Mouse (Mus musculus) brown adipose tissue, adult 24 weeks (tissue): Measurements from ENCODE around the gene Sim1. TPM values are rescaled to one million over a fixed set of nuclear protein-coding genes. Genes with fewer than 3 reads are reported as not detected.

ENCODE experiments used
- H3K27ac ChIP-seq: fragments of 200-500 bp; replicated peaks from 2 replicates; pipeline ENCODE4 v1.5.1; 2012; ENCODE audit warnings: low read depth, mild to moderate bottlenecking, low read length
- H3K4me1 ChIP-seq: fragments of 200-500 bp; 2 replicates; pipeline ENCODE4 v1.6.1; 2012; ENCODE audit warnings: low read length, mixed read lengths; ENCODE audit not compliant: control insufficient read depth, insufficient read depth, insufficient read length
- H3K4me3 ChIP-seq: fragments of 200-500 bp; 2 replicates; pipeline ENCODE4 v1.5.1; 2012; ENCODE audit warnings: low read depth, mild to moderate bottlenecking, low read length, moderate library complexity; ENCODE audit not compliant: insufficient read depth
- polyA plus RNA-seq: library from polyadenylated mRNA; stranded (reverse); fragments of >200 nt; gene quantifications from 2 replicates; pipeline ENCODE4 v1.2.4, GENCODE M21; 2012; ENCODE audit not compliant: missing spikeins, insufficient read depth, insufficient read length

Gene Sim1
- polyA plus RNA-seq, 1 experiment: not detected

DNA sequence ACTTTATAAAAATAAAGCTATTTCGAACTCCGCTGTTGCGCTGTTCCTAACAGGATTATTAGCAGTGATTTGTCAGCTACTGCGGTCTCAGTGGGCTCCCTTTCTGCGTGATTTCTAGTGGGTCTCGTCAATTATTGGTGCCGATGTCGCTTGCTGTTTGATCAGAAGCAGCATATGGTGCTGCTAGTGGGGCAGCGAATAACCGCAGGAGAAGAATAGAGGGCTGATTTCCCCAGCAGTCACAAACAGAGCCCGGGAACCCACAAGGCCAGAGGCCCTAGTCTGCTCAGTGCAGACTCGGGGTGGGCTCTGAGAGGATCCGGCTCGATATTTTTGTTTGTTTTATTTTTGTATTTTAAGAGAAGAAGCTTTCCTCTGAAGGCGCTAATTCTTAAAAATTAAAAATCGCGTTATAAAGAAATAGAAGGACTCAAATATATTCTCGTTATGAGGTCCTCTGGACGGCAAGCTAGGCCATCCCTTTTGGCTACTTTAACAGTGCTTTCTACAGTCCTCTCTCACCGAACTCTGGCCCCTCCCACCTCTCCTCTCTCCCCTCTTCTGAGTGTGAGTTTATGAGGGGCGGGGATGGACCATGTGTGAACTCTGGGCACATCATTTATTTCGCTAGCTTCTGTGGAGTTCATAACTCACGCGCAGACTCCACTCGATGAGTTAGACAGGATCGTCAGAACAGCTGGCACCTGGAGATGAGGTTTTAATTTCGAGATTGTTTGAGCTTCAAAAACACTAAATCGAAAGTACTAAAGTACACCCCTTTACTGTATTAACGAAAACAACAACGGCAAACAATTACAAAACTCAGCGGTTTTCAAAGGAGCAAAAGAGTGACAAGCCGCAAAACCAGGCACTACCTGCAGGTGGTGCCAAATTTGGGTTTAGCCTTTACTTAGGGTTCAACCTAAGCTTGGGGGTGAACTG lies 3.2 kb downstream of the Sim1 start:
- 0 out of 2 replicates have a peak, but pooled peaks cover 3% of the 10 kb centered on the region for H3K4me1 ChIP-seq
- H3K4me3 ChIP-seq: no peak overlapping the region

DNA sequence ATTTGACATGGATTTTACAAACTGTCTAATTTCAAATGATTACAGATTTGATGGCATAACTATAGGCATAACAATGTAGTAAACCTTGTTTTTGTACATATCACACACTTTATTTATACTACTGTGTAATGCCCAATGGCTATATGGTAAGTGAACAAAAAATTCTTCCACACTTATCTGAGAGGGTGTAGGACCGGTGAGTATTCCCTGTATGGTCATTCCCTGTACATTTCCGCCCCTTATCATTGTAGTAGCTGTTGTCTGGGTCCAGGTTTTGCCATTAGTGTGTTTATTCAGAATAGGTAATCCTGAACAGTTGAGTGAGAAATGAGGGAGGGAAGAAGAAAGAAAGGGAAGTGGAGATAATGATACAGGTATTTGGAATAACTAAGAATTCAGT lies 4.1 kb downstream of the Sim1 start:
- H3K27ac ChIP-seq: no peak overlapping the region
- 0 out of 2 replicates have a peak, but pooled peaks cover 3% of the 10 kb centered on the region for H3K4me1 ChIP-seq
- no peak overlapping the region for H3K4me3 ChIP-seq

More for the DNA sequence above, 3.2 kb downstream of the Sim1 start:
- H3K27ac ChIP-seq: no peak overlapping the region

DNA sequence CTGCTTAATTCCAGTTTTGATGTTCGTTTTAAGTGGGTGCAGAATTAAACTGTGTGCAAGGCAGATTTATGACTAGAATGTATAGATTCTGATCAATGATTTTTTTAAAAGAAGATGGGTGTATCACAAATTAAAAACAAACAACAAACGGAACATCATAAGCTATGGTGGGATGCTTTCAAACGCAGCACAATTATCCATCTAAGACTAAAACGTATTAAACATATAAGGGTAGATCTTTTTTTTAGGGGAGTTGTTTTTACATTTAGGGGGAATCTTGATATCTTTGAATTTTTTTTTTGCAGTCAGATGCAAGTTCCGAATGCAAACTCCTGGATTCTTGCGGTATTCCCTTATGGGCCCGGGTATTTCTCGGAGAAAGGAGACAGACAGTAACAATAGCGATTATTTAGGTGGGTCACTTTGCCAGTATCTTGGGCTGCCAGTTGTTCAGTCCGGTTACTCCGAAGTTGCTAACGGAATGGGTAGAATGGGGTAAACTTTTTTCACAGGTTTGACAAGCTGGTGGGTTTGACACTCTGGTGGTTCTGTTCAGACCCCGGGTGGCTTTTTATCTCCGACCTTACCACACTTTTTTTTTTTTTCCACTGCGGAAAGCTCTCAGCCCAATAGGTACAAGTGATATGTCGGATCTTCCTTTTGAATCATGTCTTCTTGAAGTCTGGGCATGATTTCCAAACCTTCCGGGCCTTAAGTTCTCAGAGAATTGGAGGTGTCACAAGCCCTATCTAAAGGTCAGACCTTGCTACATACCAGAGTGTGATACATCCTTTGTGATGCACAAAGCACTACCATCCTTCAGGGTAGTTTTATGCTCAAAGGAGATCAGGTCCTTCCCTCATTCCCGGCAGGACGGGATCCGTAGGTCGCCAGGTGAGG lies 5.5 kb downstream of the Sim1 start:
- no peaks in the 10 kb centered on the region for H3K4me1 ChIP-seq
- H3K27ac ChIP-seq: no peak overlapping the region

DNA sequence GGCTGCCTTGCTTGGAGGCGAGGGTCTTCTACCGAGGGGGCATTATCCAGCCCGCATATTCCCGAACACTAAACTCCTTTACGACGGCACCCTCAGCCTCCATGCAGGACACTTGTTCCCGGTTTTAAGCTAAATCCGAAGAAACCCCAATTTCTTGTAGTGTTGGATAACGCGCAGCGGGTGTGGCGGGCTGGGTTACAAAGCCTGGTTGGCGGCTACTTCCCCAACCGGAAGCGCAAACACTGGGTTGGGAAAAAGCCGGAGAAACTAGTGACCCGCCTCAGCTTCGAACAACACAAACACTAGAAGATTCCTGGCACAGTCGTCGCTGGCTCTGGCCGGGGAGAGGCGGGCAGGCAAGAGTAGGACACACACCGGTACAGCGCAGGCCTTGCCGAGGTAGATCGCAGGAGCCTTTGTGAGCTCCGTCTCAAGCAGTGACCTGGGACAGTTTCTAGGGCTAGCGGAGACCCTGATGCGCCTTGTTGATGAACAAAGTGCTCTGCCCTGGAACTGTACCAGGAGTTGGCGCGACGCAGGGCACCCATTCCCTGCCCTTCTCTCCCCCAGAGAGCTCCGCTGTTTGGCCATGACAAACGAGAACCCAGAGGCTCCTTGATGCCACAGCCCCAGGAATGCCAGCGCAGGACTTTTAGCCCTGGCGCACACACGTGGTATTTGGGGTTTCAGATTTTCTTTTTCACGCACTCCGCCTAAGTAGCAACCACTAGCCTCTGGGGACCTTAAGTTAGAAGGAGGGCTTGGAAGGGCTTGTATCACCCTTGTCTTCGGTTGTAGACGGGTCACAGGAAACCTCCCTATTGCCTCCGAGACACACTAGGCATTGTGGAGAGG lies 6.4 kb downstream of the Sim1 start:
- Histone ChIP-seq H3K27ac (no peak overlapping the region), H3K4me3 (no peak overlapping the region), H3K4me1 (no peaks in the 10 kb centered on the region)

More for the DNA sequence above, 5.5 kb downstream of the Sim1 start:
- H3K4me3 ChIP-seq: no peak overlapping the region

DNA sequence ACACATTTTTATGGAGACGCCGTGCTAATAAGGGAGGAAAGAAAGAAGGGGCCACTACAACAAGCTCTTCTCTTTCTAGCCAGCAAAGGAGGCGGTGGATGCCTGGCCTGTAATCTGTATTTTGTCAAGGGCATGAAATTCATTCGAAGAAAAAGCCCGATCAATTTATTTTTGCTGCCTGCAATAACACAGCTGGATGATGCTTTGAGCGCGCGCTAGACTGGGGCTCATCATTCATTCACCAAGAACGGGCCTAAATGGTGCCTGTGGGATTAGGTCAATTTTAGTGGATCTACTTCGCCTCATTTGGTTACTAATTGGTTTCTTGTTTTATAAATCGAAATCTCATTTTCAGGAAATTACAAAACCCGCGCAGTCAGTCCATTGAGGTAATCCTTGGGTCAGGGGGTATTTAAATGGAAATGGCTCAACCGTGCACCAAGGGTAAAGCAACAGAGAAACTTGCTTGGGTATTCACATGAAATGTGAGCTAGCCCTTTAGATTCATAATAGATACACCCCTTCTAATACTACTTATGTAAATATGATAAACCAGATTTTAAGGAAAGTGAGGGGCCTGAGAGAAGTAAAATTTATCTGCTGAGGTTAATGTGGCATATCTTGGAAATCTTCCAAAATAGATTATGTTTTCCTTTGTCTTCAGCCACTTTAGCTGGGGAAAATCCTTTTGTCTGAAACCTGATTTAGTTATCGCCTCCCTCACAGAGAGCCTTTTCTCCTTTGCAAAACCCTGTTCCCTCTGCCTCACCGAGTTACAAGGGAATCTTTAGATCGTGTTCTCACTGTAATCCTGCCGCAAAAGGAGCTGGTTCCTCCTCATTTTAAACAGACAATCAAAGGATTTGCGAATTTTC lies 7.3 kb downstream of the Sim1 start:
- no peak overlapping the region for H3K27ac ChIP-seq
- no peak overlapping the region for H3K4me3 ChIP-seq
- H3K4me1 ChIP-seq: no peaks in the 10 kb centered on the region

DNA sequence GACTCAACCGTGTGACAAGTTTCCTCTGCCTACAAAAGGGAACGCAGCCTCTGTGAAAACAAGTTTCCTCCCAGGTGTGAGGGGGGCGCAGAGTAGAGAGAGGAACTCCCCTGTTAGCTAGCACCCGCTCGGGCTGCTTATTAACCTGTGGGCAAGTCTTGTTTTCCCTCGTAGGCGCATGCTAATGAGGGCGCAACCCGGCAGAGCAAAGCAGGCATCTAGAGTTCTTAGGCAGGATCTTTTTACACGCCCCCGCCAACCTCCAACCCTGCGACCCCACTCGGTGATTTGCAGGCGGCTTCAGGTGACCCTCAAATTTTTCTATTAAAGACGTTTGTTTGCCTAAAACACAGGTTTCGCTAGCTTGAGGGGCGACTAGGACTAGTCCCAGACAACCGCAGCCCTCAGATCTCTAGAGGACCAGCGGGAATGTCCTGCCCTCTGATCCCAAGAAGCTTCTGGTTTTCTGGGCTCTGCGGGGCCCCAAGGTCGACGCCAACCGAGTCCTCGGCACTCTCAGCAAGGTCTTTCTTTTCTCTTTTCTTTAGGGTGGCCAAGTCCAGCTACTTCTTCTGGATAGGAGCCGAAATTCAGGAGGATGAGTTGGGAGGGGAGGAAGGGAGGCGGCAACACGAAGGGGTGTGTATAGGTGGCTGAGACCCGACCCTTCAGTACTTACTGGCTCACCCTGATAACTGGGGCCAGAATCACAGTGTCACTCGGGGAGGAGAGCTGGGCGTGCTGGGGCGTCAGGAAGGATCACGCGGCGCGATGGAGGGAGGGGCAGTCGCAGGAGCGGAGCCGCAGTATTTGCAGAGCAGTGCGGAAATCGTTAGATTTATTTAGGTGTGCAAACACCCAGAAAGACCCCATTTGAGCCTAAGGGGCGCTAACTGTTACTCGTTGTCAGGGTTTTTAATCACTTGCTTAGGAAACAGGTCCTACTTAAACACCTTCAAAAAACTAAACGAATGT lies 8.5 kb downstream of the Sim1 start:
- Histone ChIP-seq H3K4me3 (no peak overlapping the region; the same call in 1 of the 2 replicates), H3K4me1 (no peaks in the 10 kb centered on the region), H3K27ac (no peak overlapping the region)

DNA sequence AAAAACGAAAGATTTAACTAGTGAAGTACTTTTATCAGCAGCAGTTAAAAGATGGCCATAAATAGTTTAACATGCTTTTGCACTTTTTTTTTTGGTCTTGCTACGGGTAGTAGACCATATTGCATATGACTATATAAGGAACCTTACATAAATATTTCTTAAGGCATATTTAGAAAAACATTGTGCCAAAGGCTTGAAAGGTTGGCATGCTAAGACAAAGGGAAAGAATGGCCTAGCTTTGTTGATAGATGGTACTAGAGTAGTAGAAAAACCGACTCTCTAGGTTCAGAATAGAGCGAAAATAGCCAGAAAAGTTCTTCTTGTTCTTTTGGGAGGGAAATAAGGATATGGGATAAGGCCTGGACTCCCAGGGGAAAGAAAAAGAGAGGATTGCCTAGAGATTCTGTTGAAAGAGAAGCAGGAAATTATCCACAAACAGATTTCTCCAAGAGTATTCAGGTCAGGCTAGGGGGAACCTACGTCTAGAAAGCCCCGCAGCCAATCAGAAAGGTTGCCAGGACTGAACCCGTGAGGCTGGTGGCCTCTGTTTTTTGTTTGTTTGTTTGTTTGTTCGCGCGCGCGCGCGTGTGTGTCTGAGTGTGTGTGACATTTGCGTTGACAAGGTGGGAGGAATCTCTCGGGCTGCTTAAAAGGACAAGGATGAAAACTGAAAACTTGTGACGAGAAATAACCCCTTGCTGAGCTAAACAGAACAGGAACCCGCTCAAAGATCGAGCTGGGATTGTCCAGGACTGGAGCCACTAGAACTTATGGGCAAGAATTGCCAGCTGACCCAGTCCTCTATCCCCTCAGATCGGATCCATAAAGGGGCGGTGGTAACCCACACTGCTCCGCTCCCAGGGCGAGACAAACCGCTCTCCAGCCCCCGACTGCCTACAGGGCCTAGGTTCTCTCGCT lies 9.6 kb downstream of the Sim1 start:
- Histone ChIP-seq H3K4me1 (no peaks in the 10 kb centered on the region), H3K27ac (no peak overlapping the region), H3K4me3 (no peak overlapping the region)

DNA sequence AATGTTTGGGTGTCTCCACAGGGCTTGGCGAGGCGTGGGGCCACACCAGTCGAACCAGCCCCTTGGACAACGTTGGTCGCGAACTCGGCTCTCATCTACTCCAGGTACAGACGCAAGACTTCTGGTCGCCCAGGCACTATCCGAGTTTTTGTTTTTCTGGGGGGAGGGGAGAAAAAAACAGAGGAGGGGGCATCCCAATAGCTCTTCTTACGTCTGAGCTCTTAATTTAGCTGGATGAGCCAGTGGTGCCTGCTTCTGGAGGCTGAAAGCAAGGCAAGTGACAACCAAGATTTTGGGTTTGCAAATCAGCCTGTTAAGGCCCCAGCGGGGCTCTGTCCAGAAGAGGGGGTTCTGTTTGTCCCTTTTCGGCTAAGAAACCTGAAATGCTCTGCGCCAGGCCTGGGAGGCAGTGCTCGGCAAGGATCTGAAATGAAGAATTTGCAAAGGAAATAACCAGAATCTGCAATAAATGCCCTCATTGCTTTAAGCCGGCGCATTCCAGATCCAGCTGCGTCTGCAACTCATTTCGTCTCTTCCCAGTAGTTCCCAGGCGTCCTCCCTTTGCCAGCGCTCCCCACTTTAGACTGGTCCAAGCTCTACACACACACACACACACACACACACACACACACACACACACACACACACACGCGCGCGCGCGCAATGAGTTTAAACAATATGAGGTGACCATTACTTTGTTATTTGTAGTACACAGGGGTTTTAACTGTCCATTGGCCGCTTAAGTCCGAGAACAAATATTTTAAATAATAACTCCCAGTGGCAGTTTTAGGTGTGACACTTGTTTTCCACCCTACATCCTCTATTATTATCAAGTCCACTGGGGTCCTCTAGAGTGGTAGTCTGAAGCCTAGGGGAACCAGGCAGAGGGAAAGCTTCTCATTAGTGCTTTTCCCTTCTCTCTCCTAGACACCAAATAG lies 10.5 kb downstream of the Sim1 start:
- no peak overlapping the region for H3K27ac ChIP-seq
- H3K4me1 ChIP-seq: no peaks in the 10 kb centered on the region
- no peak overlapping the region for H3K4me3 ChIP-seq

DNA sequence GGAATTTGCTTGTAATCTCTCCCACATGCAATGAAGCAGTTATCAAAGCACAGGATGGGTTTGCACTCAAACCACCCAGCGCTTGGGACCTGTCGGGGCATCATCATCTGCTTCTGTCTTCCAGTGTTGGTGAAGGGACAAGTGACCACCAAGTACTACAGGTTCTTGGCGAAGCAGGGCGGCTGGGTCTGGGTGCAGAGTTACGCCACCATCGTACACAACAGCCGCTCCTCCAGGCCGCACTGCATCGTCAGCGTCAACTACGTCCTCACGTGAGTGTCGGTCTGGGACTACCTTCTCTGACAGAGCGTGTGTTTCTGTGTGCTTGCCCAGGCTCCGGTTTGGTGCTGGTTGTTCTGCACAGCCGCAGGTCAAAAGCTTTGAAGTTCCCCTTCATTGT lies 15.8 kb downstream of the Sim1 start:
- no peak overlapping the region for H3K27ac ChIP-seq
- no peak overlapping the region for H3K4me3 ChIP-seq
- no peaks in the 10 kb centered on the region for H3K4me1 ChIP-seq

DNA sequence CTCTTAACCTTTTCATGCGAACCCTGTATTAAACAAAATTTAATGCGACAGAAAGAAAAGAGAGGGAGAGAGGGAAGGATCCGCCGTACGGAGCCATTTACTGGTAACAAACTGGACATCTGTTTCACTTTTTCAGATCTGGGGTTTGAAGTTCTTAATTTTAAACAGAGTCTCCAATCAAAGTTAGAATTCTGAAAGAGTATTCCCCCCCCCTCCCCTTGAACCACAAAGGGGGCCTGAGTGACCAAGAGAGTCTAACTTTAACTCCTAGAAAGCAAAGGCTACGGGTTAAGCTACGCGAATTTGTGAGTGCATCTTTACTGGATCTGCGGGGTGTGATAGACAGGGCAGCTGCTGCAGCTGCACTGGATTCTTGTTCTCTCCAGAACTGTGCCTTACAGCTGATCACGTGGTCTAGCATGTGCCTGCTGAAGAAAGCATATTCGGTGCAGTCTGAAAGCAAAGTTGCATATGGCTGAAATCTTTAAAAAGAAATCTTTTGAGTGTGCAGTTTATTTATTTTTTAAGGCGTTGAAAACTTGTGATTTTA lies 16.4 kb downstream of the Sim1 start:
- Histone ChIP-seq H3K4me3 (no peak overlapping the region), H3K27ac (no peak overlapping the region), H3K4me1 (no peaks in the 10 kb centered on the region)

DNA sequence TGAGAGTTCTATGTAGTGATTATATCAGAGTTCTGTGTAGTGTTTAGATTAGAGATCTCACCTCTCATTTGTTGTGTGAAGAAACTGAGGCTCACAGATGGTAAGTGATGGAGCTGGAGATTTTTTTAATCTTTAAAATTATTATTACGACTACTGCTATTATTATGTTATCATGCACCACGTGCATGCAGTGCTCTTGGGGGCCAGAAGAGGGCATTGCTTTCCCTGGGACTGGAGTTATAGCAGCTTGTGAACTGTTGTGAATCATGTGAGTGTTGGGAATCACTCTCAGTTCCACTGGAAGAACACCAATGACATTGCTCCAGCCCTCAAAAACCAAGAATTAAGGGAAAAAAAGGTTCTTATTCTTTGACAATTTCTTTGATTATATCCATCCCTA lies 21.1 kb downstream of the Sim1 start:
- Histone ChIP-seq H3K4me1 (no peaks in the 10 kb centered on the region), H3K27ac (no peak overlapping the region), H3K4me3 (no peak overlapping the region)
